Mouse (Mus musculus) liver, postnatal 0 days (tissue): ENCODE data around the gene Eif3b. TPM values are rescaled to one million over a fixed set of nuclear protein-coding genes. Genes with fewer than 3 reads are reported as not detected.

Experiments
- ATAC-seq: fragments of 200-750 bp; cut with Nextera tagmentation; 2 replicates; pipeline ENCODE4 v1.8.0; 2017; ENCODE audit warnings: mild to moderate bottlenecking, moderate library complexity
- DNase-seq: peaks from one replicate; pipeline ENCODE4 v3.0.0-alpha.2; 2016
- H3K27ac ChIP-seq: fragments of 300-500 bp; sonication (generic); 2 replicates; pipeline ENCODE4 v1.5.1; 2014; ENCODE audit warnings: antibody characterized with exemption, moderate library complexity, mild to moderate bottlenecking, low read depth
- H3K27me3 ChIP-seq: fragments of 300-500 bp; sonication (generic); 2 replicates; pipeline ENCODE4 v1.6.1; 2014; ENCODE audit warnings: low read length, control low read depth, mixed read lengths; ENCODE audit not compliant: insufficient read depth
- H3K36me3 ChIP-seq: fragments of 300-500 bp; sonication (generic); replicated peaks from 2 replicates; pipeline ENCODE4 v1.6.1; 2014; ENCODE audit warnings: mild to moderate bottlenecking, control low read depth, low read length, moderate library complexity, mixed read lengths; ENCODE audit not compliant: insufficient read depth
- H3K4me1 ChIP-seq: fragments of 300-500 bp; sonication (generic); 2 replicates; pipeline ENCODE4 v1.6.1; 2014; ENCODE audit warnings: antibody characterized with exemption, mild to moderate bottlenecking, control low read depth; ENCODE audit not compliant: insufficient read depth
- H3K4me2 ChIP-seq: fragments of 300-500 bp; sonication (generic); 2 replicates; pipeline ENCODE4 v1.6.1; 2014; ENCODE audit warnings: low read depth, mild to moderate bottlenecking, low read length, moderate library complexity, mixed read lengths
- H3K4me3 ChIP-seq: fragments of 300-500 bp; sonication (generic); 2 replicates; pipeline ENCODE4 v1.5.1; 2014; ENCODE audit warnings: low read depth, low read length
- H3K9ac ChIP-seq: fragments of 300-500 bp; sonication (generic); replicated peaks from 2 replicates; pipeline ENCODE4 v1.6.1; 2014; ENCODE audit warnings: mild to moderate bottlenecking, moderate library complexity
- H3K9me3 ChIP-seq: fragments of 300-500 bp; sonication (generic); 2 replicates; pipeline ENCODE4 v1.6.1; 2016; ENCODE audit warnings: mild to moderate bottlenecking, control low read depth, low read length, mixed read lengths
- CTCF ChIP-seq: sonication (generic); IDR thresholded peaks from 2 replicates; pipeline ENCODE4 v1.5.1; 2016; ENCODE audit warnings: antibody characterized with exemption, low read depth
- EP300 ChIP-seq: IDR thresholded peaks from 2 replicates; pipeline ENCODE4 v1.6.1; 2016; ENCODE audit warnings: antibody characterized with exemption, low read depth, mild to moderate bottlenecking
- WGBS: fragments of 180-500 bp; shearing (Covaris S2); extraction: QIAGEN DNeasy Blood & Tissue Kit; methylation state at CpG from one replicate; pipeline ENCODE4 v1.1.7; 2014; ENCODE audit not compliant: insufficient replicate concordance; 5-methylcytosine and 5-hydroxymethylcytosine counted together
- polyA plus RNA-seq: library from polyadenylated mRNA; unstranded; fragments of >200 nt; fragmentation: Nextera tagmentation; extraction: Ambion mirVana; gene quantifications from 2 replicates; pipeline ENCODE4 v1.2.1, GENCODE M21; 2015

The Eif3b gene
- polyA plus RNA-seq, 1 experiment from 2014 or later = 35.5 TPM

DNA sequence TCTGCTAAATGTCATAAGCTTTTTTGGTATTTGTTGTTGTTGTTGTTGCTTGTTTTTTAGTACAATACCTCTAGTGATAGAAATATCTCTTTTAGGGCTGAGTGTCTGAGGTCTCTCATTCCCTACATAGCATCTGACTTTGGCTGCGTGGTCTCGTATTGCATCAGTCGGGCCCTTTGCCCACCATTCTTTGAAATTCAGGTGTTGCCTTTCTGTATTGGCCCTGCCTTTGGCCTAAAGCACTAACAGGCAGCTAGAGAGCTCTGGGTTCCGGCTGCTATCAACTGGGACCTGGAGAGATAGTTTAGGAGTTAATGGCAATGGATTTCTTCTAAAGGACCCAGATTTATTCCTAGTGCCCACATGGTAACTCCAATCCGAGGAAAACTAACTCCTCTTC, 27.1 kb upstream of the Eif3b start:
- H3K4me3 ChIP-seq = no peak overlapping the region
- 76% methylated on average over 5 of the region's 5 CpGs for WGBS
- H3K36me3 ChIP-seq = no peaks in the 10 kb centered on the region
- ATAC-seq (no peak), DNase-seq (no peak)
- H3K27me3 ChIP-seq = no peaks in the 10 kb centered on the region
- peaks cover 21% of the 10 kb centered on the region for H3K4me1 ChIP-seq
- H3K9ac ChIP-seq = no peak overlapping the region
- H3K9me3 ChIP-seq = no peaks in the 10 kb centered on the region
- TF ChIP-seq EP300 (no peak), CTCF (no peak)
- H3K27ac ChIP-seq = peak overlapping the region; percentile 24; the same call in 1 of the 2 replicates
- H3K4me2 ChIP-seq = no peak overlapping the region

DNA sequence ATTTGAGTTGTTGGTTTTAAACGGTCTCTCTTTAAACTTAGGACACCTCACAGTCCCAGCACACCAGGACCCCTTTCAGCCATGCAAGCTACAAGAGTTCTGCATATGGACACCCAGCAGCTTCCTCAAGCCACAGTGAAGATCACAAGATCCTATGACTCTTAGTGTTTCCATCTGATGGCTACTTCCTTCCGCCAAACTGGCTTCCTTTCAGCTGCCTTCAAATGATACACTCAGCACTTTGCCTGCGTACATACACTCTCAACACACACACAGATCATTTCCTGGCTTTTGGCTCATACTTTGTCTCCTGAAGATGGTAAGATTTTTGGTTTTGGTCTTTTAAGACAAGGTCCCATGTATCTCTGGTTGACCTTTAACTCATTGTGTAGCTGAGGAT, 26.4 kb upstream of the Eif3b start:
- 55% methylated on average over 3 of the region's 3 CpGs for WGBS
- H3K4me1 ChIP-seq = peaks cover 13% of the 10 kb centered on the region

DNA sequence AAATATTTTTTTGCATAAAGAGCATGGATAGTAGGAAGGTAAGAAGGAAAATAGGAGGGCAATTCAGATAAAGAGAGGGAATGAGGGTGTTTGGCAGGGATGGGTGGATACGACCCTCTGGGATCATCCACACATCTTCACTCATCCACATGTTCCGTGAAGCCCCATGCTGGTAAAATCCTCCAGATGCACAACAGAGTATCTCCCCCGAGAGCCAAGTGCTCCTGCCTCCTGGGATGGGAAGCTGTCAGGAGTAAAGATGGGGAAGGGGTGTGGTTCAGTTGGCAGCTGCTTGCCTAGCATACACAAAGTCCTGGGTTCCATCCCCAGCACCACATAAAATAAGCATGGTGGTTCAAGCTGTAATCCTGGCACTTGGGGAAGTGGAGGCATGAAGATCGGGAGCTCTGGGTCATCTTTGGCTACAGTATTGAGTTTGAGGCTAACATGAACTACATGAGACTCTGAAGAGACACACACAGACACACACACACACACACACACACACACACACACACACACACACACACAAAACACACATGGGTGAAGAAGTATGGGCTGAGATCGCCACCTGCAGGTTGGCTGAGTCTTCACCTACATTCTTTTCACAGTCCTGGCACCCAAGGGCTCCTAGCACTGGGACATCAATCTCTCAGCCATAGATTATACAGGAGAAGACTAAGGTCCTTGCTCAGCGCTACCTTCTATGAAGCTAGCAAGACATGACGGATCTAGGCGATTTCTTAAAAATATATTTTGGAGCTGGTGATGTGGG, 22.8 kb upstream of the Eif3b start:
- TF ChIP-seq CTCF = peak; percentile 79
- no peak for TF ChIP-seq EP300
- no peak overlapping the region for H3K9ac ChIP-seq
- ATAC-seq = no peak
- no peak overlapping the region for H3K4me3 ChIP-seq
- no peaks in the 10 kb centered on the region for H3K27me3 ChIP-seq
- H3K4me1 ChIP-seq = no peaks in the 10 kb centered on the region
- no peak overlapping the region for H3K4me2 ChIP-seq
- no peaks in the 10 kb centered on the region for H3K36me3 ChIP-seq
- DNase-seq = peak; percentile 67
- H3K9me3 ChIP-seq = no peaks in the 10 kb centered on the region
- H3K27ac ChIP-seq = no peak overlapping the region
- 51% methylated on average over 8 of the region's 8 CpGs for WGBS

More for the DNA sequence above, 26.4 kb upstream of the Eif3b start:
- Histone ChIP-seq H3K27ac (peak overlapping the region; percentile 30; the same call in 1 of the 2 replicates), H3K9me3 (no peaks in the 10 kb centered on the region), H3K36me3 (no peaks in the 10 kb centered on the region), H3K9ac (no peak overlapping the region), H3K4me2 (no peak overlapping the region), H3K27me3 (no peaks in the 10 kb centered on the region), H3K4me3 (no peak overlapping the region)
- no peak for ATAC-seq
- TF ChIP-seq EP300 (peak; percentile 47; the same call in 1 of the 2 replicates), CTCF (no peak)
- peak; percentile 11 for DNase-seq

DNA sequence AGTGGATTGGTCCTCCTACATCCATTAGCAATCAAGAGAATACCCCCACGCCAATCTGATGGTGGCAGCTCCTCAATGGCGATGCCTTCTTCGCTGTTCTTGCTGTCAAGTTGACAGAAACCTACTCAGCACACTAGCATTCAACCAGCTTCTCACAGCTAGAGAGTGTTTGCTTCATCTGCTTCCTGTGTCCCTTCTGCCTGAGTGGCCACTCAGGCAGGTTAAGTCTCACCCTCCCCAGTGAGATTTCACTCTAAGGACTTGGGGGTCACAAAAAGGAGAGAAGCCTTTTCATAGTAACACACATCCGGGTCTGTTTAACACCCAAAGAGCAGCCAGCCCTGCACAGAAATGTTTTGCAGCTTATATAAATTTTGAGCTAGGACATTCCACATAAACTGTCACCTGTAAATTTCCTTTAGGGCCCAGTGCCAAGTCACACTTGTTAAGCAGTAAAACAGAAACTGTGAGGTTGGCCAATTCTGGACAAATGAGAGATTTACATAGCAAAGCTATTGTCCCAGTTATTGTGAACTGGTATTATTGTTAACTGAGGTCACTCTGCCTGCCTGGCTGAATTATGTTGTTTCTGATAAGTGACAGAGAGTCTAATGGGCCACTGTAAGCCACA, 16.4 kb upstream of the Eif3b start:
- Histone ChIP-seq H3K4me1 (peaks cover 2% of the 10 kb centered on the region; the same call in 1 of the 2 replicates), H3K4me3 (no peak overlapping the region), H3K36me3 (no peaks in the 10 kb centered on the region), H3K9ac (no peak overlapping the region), H3K9me3 (no peaks in the 10 kb centered on the region), H3K27ac (no peak overlapping the region), H3K27me3 (no peaks in the 10 kb centered on the region), H3K4me2 (no peak overlapping the region)
- ATAC-seq (no peak), DNase-seq (no peak)
- WGBS = 73% methylated on average over 4 of the region's 4 CpGs
- no peak for TF ChIP-seq CTCF
- no peak for TF ChIP-seq EP300

DNA sequence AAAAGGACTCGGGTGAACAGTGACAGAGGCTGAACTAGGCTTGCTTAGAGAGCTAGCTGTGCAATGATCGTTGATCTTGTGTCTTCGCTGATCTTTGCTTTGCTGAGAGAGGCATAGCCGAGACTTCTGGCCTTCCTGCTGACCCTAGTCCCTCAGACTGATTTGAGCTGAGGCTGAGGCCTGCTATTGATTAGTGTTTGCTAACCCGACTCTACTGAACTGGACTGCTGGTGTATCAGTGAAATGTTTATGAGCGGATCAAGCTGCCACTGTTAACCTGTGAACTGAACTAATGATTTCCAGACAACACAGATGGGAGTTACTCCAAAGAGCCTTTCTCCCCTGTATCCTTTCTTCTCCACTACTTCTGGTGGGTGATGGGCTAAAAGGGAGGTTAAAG, 14.0 kb upstream of the Eif3b start:
- WGBS = 74% methylated on average over 6 of the region's 6 CpGs
- no peak for ATAC-seq
- H3K36me3 ChIP-seq = no peaks in the 10 kb centered on the region

DNA sequence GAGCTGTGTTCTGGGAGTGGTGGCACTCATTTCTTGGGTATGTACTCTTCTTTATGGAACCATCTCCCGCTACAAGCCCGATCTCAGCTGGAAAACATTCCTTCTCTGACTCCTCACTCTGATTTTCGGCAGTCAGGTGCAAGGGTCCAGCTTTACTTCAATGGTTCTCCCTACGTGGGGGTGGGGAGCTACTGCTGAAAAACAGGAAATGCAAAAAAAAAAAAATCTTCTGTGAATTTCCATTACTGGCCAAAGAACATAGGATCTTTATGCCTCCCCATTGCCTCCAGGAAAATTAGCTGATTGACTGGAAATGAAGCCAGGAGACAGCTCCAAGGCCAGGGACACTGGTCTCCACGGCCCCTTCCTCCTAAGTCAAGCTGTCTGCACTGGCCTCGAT, 12.5 kb upstream of the Eif3b start:
- no peak for ATAC-seq
- 45% methylated on average over 6 of the region's 6 CpGs for WGBS
- Histone ChIP-seq H3K9me3 (no peaks in the 10 kb centered on the region), H3K27ac (no peak overlapping the region), H3K4me1 (peaks cover 2% of the 10 kb centered on the region; the same call in 1 of the 2 replicates), H3K9ac (no peak overlapping the region), H3K27me3 (no peaks in the 10 kb centered on the region), H3K4me3 (no peak overlapping the region), H3K36me3 (no peaks in the 10 kb centered on the region), H3K4me2 (no peak overlapping the region)
- DNase-seq = no peak
- no peak for TF ChIP-seq EP300
- no peak for TF ChIP-seq CTCF

More for the DNA sequence above, 14.0 kb upstream of the Eif3b start:
- Histone ChIP-seq H3K27me3 (no peaks in the 10 kb centered on the region), H3K4me2 (no peak overlapping the region), H3K9me3 (no peaks in the 10 kb centered on the region), H3K4me1 (peaks cover 2% of the 10 kb centered on the region; the same call in 1 of the 2 replicates), H3K27ac (no peak overlapping the region), H3K4me3 (no peak overlapping the region), H3K9ac (no peak overlapping the region)
- no peak for DNase-seq
- TF ChIP-seq CTCF (no peak), EP300 (no peak)
